Mouse (Mus musculus) layer of hippocampus, postnatal 36 days (tissue): Measurements from ENCODE around the gene Mfn1. TPM values are rescaled to one million over a fixed set of nuclear protein-coding genes. Genes with fewer than 3 reads are reported as not detected.

ENCODE experiments used
- DNase-seq, 2 experiments: peaks; one replicate each; pipeline ENCODE4 v3.0.0; 2022
- total RNA-seq, 2 experiments: library from RNA; stranded (reverse); gene quantifications; 2 replicates each; pipeline ENCODE4 v1.2.3; 2021

The Mfn1 gene
- total RNA-seq, 2 experiments from 2014 or later: 85.1 to 98.9 TPM

DNA sequence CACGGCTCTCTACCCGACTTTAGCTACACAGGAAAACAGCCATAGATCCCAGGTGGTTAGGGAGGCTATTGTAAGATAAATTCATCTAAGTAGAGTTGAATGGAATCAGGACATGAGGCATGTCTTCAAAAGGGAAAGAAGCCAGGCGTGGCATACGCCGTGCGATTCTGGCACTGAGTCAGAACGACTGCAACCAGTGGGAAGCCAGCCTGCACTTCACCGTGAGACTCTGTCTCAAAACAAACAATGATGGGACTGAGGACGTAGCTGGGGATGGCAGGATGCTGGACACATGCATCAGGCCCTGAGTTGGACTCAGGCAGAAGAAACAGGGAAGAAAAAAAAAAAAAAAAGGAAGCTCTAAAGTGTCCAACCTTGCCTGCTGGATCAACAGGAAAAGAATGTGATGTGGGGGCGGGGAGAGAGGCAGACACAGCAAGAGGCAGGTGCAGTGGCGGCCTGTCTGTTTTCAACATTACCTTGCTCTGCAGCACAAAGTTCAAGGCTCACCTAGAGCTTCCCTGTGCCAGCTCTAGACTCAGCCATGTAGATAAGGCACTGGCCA lies 82.4 kb downstream of the Mfn1 start:
- DNase-seq: no peak

DNA sequence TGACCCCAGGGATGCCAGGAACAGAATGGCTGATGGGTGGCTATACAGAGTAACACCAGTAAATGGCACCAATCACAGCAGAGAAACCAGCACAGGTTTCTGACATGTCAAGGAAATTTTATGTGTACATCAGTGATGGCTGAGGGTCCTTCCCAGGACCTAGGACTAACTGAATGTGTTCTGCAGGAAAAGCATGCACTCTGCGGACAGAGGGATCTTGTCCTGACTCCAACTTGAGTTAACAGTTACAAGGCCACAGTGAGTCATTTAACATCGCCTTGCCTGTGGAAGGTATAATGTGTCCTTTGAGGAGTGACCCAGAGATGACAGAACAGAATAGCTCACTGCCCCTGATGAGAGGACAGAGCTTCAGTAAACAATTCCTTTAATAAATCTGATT lies 85.5 kb downstream of the Mfn1 start:
- no peak for DNase-seq

DNA sequence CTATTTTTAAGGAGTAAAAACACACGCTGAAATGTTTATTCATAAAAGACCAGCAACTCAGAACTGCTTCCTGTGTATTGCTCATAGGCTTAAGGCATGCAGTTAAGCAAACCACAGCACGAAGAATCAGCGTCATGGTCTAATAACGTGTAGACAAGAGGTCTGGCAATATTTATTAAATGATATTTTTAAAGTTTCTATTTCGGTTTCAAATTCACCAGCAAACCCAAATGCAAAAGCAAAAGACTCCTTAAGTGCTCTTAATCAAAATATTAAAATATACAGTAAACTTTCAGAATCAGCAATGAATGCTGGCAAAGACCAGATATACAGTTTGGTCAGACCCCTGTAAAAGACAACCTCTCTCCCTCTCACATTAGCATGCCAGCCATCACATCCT lies 86.1 kb downstream of the Mfn1 start:
- no peak for DNase-seq

DNA sequence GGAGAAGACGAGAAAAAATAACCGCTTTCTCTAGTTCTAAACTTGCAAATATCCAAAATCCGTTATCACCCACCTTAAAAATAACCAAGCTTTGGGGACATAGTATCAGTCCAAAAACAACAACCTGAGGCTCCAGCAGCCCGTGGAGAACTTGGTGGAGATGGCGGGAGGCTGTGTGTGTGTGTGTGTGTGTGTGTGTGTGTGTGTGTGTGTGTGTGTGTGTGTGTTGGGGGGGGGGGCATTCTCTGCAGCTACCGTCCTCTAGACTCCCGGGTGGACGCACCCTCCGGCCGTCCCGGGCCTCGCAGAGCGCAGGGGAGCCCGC lies 86.7 kb downstream of the Mfn1 start:
- DNase-seq: no peak

DNA sequence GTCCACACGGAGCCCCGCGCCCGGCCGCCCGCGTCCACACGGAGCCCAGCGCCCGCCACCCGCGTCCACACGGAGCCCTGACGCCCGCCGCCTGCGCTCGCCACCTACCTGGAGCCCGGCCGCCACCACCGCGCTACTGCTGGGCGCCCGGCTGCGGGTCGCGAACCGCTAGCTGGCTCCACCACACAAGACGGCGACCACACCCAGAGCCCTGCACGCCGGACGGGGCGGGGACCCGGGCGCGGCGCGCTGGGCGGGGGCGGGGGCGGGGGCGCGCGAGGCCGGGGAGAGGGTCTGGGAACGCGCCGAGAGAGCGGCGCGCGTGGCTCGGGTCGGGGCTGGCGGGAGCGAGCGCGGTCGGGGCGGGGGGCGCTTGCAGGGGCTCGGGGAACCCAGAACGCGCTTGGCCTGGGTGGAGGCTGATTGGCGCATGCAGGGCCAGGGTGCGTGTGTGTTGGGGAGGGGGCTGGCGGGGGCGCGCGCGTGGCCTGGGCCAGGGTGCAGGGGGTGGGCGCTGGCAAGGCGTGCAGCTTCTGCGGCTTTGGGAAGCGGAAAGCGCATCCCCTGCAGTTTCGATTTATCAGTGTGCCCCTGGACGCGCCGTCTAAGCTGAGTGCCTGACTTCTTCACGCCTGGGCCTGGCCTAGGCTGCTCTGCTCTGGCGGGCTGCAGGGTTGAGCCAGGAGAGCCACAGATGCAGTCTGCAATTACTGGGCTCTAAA lies 87.2 kb downstream of the Mfn1 start, which contains the start of gene Gnb4:
Gene Gnb4, minus strand, starts transcription at position 255 of the 722 bp plus-strand sequence.
- DNase-seq: peak; percentile 10 to 28

DNA sequence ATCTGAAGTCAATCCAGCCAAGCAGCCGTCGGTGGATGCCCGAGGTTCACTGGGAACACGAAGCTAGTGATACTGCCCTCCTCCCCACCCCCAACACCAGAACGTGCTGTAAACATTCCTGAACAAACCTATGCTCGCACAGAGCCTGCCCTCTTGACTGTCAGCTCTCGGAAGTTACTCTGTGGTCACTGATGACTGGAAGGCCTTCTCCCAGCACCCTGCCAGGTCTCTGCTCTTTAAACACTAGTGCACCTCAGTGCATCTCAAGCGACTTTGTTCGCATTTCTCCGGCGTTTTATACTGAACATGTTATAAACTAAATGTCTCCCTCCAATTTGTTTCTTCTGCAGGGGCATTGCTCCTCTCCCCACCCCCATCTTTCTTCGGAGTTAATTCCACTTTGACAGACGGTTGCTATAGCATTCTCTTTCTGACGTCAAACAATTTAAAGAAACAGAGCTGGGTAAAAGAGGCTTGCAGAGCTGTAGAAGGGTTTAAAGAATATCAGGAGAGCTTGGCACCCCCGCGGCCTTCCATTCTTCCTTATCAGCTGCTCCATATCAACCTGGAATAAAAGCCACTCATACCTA lies 87.9 kb downstream of the Mfn1 start:
- no peak for DNase-seq

DNA sequence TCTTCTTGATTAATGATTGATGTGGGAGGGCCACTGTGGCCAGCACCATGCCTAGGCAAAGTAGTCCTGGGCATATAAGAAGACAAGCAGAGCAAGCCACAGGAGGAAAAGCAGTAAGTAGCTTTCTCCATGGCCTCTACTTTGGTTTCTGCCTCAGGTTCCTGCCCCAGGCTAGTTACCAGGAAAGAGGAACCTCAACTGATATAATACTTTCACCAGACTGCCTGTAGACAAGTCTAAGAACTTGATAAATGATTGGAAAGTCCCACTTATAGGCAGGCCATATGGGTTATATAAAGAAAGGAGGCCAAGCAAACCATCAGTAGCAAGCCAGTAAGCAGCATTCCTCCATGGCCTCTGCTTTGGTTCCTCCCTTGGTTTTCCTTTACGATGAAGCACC lies 92.4 kb downstream of the Mfn1 start:
- no peak for DNase-seq

DNA sequence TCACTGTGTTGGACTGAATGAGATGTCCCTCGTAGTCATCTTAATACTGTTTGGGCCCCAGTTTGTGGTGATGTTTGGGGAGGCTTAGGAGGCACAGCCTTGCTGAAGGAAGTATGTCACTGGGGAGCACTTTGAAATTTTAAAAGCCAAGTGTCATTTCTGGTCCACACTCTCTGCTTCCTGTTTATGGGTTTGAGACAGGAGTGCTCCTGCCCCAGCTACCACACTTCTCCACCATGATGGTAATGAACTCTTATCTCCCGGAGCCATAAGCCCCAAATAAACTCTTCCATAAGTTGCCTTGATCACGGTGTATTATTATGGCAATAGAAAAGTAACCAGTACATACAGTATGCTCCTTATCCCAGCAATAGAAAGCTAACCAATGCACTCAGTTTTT lies 92.8 kb downstream of the Mfn1 start:
- no peak for DNase-seq

DNA sequence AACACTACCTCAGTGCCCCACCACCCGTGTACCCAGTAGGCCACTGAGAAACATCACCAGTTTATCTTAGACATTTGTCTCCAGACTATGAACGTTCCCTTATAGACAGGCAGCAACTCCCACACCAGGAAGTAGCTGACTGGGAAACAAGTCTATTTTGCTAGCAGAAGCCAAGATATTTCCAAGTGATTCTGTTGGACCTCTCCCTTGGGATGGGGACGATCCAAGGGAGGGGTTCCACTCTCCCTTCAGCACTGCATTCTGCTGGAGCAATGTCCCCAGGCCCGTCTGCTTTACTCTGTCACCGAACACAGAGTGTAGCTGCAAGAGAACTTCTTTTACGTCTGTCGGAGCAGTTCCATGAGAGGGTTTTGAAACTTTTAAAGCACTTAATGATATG lies 98.9 kb downstream of the Mfn1 start:
- no peak for DNase-seq

Other genes starting within 250 kb of the Mfn1 start
- gene Zmat3, start 163.5 kb upstream of the Mfn1 start, total RNA-seq: 10 to 100 TPM; 67.9 to 69.7 TPM
- gene Pik3ca, start 131.8 kb upstream of the Mfn1 start, total RNA-seq: 10 to 100 TPM; 51.1 to 53.8 TPM
- gene Kcnmb3, start 37.2 kb upstream of the Mfn1 start, total RNA-seq: under 1 TPM; 0.43 to 0.92 TPM
- gene Zfp639, start 19.2 kb upstream of the Mfn1 start, total RNA-seq: 10 to 100 TPM; 36.4 to 42.9 TPM
- 10 to 100 TPM; 19.2 to 20.4 TPM for gene Gnb4, start 87.1 kb downstream of the Mfn1 start, total RNA-seq
- gene Actl6a, start 176.8 kb downstream of the Mfn1 start, total RNA-seq: 10 to 100 TPM; 18.0 to 21.4 TPM
- gene Ndufb5, start 207.5 kb downstream of the Mfn1 start, total RNA-seq: 100 to 1,000 TPM; 193 to 207 TPM
- 10 to 100 TPM; 19.3 to 20.6 TPM for gene Mrpl47, start 208.1 kb downstream of the Mfn1 start, total RNA-seq